Mouse (Mus musculus) midbrain, postnatal 0 days (tissue): ENCODE data around the gene Copz1. TPM values are rescaled to one million over a fixed set of nuclear protein-coding genes. Genes with fewer than 3 reads are reported as not detected.

ENCODE experiments used
- ATAC-seq: fragments of 200-750 bp; cut with Nextera tagmentation; 2 replicates; pipeline ENCODE4 v1.8.0; 2017; ENCODE audit warnings: moderate number of reproducible peaks, mild to moderate bottlenecking, moderate TSS enrichment, moderate library complexity; ENCODE audit not compliant: low FRiP score
- DNase-seq: peaks from one replicate; pipeline ENCODE4 v3.0.0-alpha.2; 2015; ENCODE audit warnings: low spot score
- H3K27ac ChIP-seq: fragments of 300-500 bp; sonication (generic); 2 replicates; pipeline ENCODE4 v1.5.1; 2014; ENCODE audit warnings: low read depth, mild to moderate bottlenecking, low read length, mixed read lengths
- H3K27me3 ChIP-seq: fragments of 300-500 bp; sonication (generic); 2 replicates; pipeline ENCODE4 v1.6.1; 2014; ENCODE audit warnings: low read length, control low read depth, mixed read lengths; ENCODE audit not compliant: insufficient read depth
- H3K36me3 ChIP-seq: fragments of 300-500 bp; sonication (generic); 2 replicates; pipeline ENCODE4 v1.6.1; 2014; ENCODE audit warnings: low read length, control low read depth, mixed read lengths; ENCODE audit not compliant: insufficient read depth
- H3K4me1 ChIP-seq: fragments of 300-500 bp; sonication (generic); 2 replicates; pipeline ENCODE4 v1.6.1; 2014; ENCODE audit warnings: mild to moderate bottlenecking, control low read depth, antibody characterized with exemption, low read length, mixed read lengths; ENCODE audit not compliant: insufficient read depth
- H3K4me2 ChIP-seq: fragments of 300-500 bp; sonication (generic); 2 replicates; pipeline ENCODE4 v1.6.1; 2014; ENCODE audit warnings: low read depth, mild to moderate bottlenecking, low read length, mixed read lengths; ENCODE audit not compliant: poor library complexity, severe bottlenecking
- H3K4me3 ChIP-seq: fragments of 300-500 bp; sonication (generic); 2 replicates; pipeline ENCODE4 v1.5.1; 2014; ENCODE audit warnings: low read depth, mild to moderate bottlenecking, low read length, moderate library complexity
- H3K9ac ChIP-seq: fragments of 300-500 bp; sonication (generic); replicated peaks from 2 replicates; pipeline ENCODE4 v1.6.1; 2014; ENCODE audit warnings: mild to moderate bottlenecking, low read length, moderate library complexity, mixed read lengths; ENCODE audit not compliant: poor library complexity, severe bottlenecking
- H3K9me3 ChIP-seq: fragments of 300-500 bp; sonication (generic); 2 replicates; pipeline ENCODE4 v1.6.1; 2016; ENCODE audit warnings: low read length, control low read depth
- CTCF ChIP-seq: IDR thresholded peaks from 2 replicates; pipeline ENCODE4 v1.5.1; 2016; ENCODE audit warnings: antibody characterized with exemption, mild to moderate bottlenecking
- WGBS: fragments of 180-500 bp; shearing (Covaris S2); extraction: QIAGEN DNeasy Blood & Tissue Kit; methylation state at CpG from one replicate; pipeline ENCODE4 v1.1.7; 2014; 5-methylcytosine and 5-hydroxymethylcytosine counted together
- polyA plus RNA-seq: library from polyadenylated mRNA; unstranded; fragments of >200 nt; fragmentation: Nextera tagmentation; extraction: Ambion mirVana; gene quantifications from 2 replicates; pipeline ENCODE4 v1.2.1, GENCODE M21; 2015
- total RNA-seq: library from RNA; depleted of rRNA; stranded (reverse); fragments of >200 nt; gene quantifications from 2 replicates; pipeline ENCODE4 v1.2.3, GENCODE M21; 2014

Copz1 gene
- total and polyA plus RNA-seq, 2 experiments from 2014 or later, result 151 to 178 TPM

DNA sequence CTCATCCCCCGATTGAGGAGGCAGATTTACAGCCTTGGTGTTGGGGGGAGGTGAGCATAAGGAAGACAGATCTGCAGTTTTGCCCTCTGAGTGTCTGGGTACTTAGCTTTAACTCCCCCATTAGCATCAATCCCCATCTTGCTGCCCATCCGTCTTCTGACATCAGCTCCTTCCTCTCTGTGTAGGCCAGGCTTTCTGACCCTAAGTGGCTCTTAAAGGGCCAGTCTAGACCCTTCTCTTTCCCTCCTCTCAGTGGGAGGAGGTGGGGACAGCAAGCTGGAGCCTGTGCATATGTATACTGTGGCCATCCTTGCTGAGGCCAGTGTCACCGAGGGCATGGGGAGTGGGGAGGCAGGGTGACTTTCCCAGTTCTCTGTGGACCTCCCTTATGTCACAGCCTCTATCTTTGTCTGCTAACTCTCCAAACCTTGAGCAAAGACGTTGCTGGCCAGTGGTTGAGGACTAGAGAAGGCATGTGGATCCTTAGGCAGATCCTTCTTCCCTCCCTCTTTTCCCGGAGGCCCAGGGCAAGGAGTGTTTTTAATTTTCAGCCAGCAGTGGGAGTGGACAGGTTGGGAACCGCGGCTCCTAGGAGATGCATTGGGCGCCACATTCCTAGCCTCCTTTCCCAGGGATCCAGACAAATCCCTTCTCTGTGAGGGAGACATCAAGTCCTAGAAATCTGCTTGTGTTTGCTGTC is 31.6 kb downstream of the Copz1 start:
- H3K36me3 ChIP-seq, result peaks cover 2% of the 10 kb centered on the region; the same call in 1 of the 2 replicates
- peak overlapping the region; percentile 42; the same call in 1 of the 2 replicates for H3K4me3 ChIP-seq
- ATAC-seq (no peak), DNase-seq (no peak)
- 0 out of 2 replicates have a peak overlapping the region, but pooled peaks have one; percentile 67 for H3K9ac ChIP-seq
- peaks cover 52% of the 10 kb centered on the region for H3K4me1 ChIP-seq
- H3K27me3 ChIP-seq, result no peaks in the 10 kb centered on the region
- H3K9me3 ChIP-seq, result no peaks in the 10 kb centered on the region
- peak overlapping the region; percentile 77 for H3K4me2 ChIP-seq
- no peak for TF ChIP-seq CTCF
- peak overlapping the region; percentile 94 for H3K27ac ChIP-seq
- WGBS, result 5% methylated on average over 8 of the region's 8 CpGs

DNA sequence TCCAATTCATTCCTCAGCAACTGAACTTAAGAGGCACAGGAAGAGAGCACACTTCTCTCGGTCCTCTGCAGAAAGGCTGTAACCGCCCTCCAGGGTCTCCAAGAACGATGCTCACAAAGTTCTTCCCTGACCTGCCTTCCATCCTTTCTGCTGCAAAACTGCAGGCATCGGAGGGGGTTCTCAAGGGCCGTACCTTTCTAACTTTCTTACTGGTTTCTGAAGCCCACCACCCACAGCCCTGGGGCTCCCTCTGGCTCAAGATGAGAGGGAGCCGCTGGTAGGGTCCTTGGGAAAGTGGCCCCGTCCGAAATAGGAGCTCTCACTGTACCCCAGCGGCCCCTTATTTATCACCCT is 32.1 kb downstream of the Copz1 start:
- peak overlapping the region; percentile 42 for H3K4me3 ChIP-seq
- DNase-seq, result no peak
- under 1% methylated on average over 9 of the region's 9 CpGs for WGBS
- TF ChIP-seq CTCF, result no peak
- ATAC-seq, result no peak
- peak overlapping the region; percentile 77 for H3K4me2 ChIP-seq
- H3K9me3 ChIP-seq, result no peaks in the 10 kb centered on the region
- peak overlapping the region; percentile 94 for H3K27ac ChIP-seq
- no peaks in the 10 kb centered on the region for H3K27me3 ChIP-seq
- H3K9ac ChIP-seq, result peak overlapping the region; percentile 67
- H3K4me1 ChIP-seq, result peaks cover 47% of the 10 kb centered on the region
- H3K36me3 ChIP-seq, result no peaks in the 10 kb centered on the region

DNA sequence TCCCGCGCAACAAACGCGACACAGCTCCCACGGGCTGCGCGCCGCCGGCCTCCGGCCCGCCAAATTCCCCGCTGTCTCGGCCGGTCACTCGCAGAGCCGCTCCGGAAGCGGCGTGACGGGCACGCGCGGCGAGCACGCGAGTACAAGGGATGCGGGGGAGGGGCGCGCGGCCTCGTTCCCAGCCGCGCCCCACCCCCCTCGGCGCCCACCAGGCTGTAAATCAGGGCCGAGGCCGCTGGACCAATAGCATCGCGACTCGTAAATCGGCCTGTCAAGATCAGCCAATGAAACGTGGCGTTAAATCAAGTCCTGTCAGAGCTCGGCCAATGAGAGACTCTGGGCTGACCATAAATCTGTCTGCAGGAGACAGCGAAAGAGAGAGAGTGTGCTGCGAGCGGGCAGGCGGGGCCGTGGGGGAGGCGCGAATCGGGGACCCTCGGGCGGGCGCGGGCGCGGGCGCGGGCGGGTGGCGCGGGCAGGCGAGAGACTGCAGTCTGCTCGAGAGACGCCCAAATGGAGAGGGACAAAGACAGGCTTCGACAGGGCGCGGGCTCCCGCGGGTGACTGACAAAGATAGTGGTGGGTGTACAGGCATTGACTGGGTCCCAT is 32.7 kb downstream of the Copz1 start:
- Histone ChIP-seq H3K27me3 (no peaks in the 10 kb centered on the region), H3K4me2 (peak overlapping the region; percentile 77), H3K4me1 (peaks cover 43% of the 10 kb centered on the region), H3K36me3 (no peaks in the 10 kb centered on the region), H3K4me3 (peak overlapping the region; percentile 42), H3K9me3 (no peaks in the 10 kb centered on the region), H3K9ac (peak overlapping the region; percentile 67), H3K27ac (peak overlapping the region; percentile 94)
- peak; percentile 7; the same call in 1 of the 2 replicates for TF ChIP-seq CTCF
- under 1% methylated on average over 64 of the region's 71 CpGs for whole genome bisulfite sequencing
- ATAC-seq, result peak; percentile 96
- peak; percentile 100 for DNase-seq

DNA sequence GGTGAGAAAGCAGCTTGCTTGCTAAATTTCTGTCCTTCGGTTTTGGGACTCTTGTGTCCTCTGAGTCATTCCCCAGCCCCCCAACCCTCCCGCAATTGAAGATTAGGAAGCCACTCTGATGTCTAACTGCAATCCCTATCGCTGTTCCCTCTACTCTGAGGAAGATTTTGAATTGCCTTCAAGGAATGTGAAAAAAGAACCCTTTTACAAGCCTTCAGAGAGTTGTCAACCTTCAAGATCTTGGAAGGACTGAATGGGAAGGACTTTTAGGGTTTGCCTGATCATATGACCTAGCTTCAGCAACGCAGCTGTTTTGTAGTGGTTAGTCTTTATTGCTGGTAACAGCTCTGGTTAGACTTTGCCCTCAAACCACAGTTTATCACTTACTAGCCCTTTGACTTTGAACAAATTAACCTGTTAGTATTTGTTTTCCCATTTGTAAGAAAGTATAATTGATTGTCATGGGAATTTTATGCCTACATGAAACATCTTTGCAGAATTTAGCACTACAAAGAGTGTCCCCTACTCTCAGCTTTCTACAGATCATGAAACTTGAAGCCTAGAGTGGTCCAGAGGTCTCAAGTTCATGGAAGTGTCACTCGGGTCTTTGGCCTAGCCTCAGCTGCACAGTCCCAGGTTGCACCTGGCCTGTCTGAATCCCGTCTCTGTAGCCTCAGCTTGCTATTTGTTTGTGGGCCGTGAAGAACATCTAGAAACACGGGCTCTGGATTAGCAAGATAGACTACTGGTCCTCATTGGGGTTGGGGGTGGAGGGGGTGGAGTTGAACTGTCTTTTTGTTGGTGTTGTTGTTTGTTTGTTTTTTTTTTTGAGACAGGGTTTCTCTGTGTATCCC is 33.5 kb downstream of the Copz1 start:
- TF ChIP-seq CTCF, result no peak
- ATAC-seq, result peak; percentile 5; the same call in 1 of the 2 replicates

DNA sequence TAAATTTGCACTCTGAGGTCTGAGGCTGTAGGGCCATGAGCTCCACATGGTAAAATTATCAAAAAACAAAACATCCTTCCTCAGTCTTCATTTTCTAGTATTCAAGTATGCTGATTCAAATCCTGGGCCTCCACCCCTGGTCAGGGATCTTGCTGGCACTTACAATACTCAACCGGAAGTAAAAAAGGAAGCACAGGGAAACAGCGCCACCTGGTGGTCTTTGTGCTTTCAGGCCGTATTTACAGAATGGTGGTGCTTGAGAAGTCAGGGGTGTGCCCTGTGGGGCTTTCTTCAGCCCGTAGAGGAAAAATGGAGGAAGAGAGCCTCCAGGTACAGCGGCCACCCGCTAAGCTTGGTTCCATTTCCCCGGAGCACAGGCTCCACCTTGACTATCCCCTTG is 34.6 kb downstream of the Copz1 start:
- H3K9me3 ChIP-seq, result no peaks in the 10 kb centered on the region
- peak overlapping the region; percentile 51; the same call in 1 of the 2 replicates for H3K9ac ChIP-seq
- DNase-seq (peak; percentile 97), ATAC-seq (no peak)
- H3K36me3 ChIP-seq, result no peaks in the 10 kb centered on the region
- peak; percentile 99 for TF ChIP-seq CTCF
- no peak overlapping the region for H3K4me3 ChIP-seq
- 2% methylated on average over 7 of the region's 7 CpGs for WGBS
- peaks cover 26% of the 10 kb centered on the region for H3K4me1 ChIP-seq
- H3K4me2 ChIP-seq, result no peak overlapping the region; the same call in 1 of the 2 replicates
- H3K27me3 ChIP-seq, result no peaks in the 10 kb centered on the region
- H3K27ac ChIP-seq, result peak overlapping the region; percentile 64

More for the DNA sequence above, 33.5 kb downstream of the Copz1 start:
- 28% methylated on average over 8 of the region's 8 CpGs for WGBS
- Histone ChIP-seq H3K9me3 (no peaks in the 10 kb centered on the region), H3K36me3 (no peaks in the 10 kb centered on the region), H3K27ac (peak overlapping the region; percentile 93), H3K4me3 (peak overlapping the region; percentile 42), H3K27me3 (no peaks in the 10 kb centered on the region), H3K4me1 (peaks cover 35% of the 10 kb centered on the region), H3K9ac (peak overlapping the region; percentile 60), H3K4me2 (peak overlapping the region; percentile 64)
- no peak for DNase-seq
